Mouse (Mus musculus) C3H10T1/2 (cell line): ENCODE measurements around the gene Tnfaip6. TPM values are rescaled to one million over a fixed set of nuclear protein-coding genes. Genes with fewer than 3 reads are reported as not detected.

Experiments used
- polyA plus RNA-seq, 2 experiments: library from polyadenylated mRNA; unstranded; fragments of >200 nt; fragmentation: generic; extraction: Trizol; gene quantifications; one replicate each; pipeline ENCODE4 v1.2.1; 2012; ENCODE audit warnings: missing spikeins in 2 of 2

Gene Tnfaip6
- 10 to 100 TPM in 1 of 2 experiments, under 1 TPM in 1; 0.26 to 10.5 TPM for polyA plus RNA-seq

DNA sequence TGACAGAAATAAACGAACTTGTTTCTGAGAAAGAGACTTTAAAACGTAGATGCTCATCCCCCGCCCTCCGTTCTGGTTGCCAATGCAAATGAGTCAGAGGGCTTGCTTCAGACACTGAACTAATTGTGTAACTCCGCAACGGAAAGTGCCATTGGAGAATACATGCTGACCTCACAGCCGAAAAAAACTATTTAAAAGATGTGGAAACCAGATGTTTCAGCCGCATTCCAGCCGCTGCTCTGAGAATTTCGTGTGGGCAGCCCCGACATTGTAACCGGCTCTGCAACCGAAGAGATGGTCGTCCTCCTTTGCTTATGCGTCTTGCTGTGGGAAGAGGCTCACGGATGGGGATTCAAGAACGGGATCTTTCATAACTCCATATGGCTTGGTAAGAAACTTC lies at the start of gene Tnfaip6:
Gene Tnfaip6, plus strand, starts transcription at position 128 of the 400 bp plus-strand sequence.

DNA sequence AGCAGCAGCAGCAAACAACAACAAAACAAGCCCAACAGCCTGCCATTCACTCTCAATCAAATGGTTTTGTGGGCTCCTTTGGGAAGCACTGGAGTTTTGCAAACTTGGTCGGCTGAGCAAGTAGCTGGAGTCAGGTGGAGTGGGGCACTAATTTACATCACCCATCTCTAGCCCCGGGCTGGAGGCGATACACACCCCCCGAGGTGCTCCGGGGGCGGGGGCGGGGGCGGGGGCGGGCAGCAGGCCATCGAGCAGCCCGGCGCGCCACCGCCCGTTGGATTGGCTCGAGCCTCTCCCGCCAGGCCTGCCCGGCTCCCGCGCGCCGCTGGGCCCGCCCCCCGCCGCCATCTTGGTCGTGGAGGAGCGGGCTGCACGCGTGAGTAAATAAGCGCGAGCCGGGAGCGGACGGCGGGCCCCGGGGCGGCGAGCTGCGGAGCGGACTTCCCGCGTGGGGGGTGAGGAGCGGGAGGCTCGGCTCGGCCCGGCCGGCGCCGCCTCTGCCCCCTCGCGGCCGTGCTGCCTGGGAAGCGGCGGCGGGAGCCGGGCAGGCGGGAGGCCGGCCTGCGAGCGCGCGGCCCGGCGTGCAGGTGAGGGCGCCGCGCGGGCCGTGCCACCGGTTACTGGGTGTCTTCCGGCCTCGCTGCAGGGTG lies 34.8 kb downstream of the Tnfaip6 start, which contains the start of gene Rif1:
Gene Rif1, plus strand, starts transcription at position 342 of the 650 bp plus-strand sequence.

Other genes starting within 250 kb of the Tnfaip6 start
- gene Rbm43, start 102.8 kb upstream of the Tnfaip6 start, polyA plus RNA-seq = 10 to 100 TPM in 1 of 2 experiments, 1 to 10 TPM in 1; 1.3 to 18.1 TPM
- 10 to 100 TPM in 1 of 2 experiments, 1 to 10 TPM in 1; 1.3 to 13.4 TPM for gene Nmi, start 64.5 kb upstream of the Tnfaip6 start, polyA plus RNA-seq
- gene Rif1, start 34.8 kb downstream of the Tnfaip6 start, polyA plus RNA-seq = 1 to 10 TPM in 1 of 2 experiments, under 1 TPM in 1; 0.35 to 1.4 TPM